Mouse (Mus musculus): ENCODE data around the gene Pdzk1. TPM values are rescaled to one million over a fixed set of nuclear protein-coding genes. Genes with fewer than 3 reads are reported as not detected.

Gene Pdzk1
- polyA plus RNA-seq (2012; rRNA removed) = 132 and 143 TPM in 2 replicates

- Histone ChIP-seq H3K27ac (ENCODE audit: control insufficient read depth, insufficient read depth, low read depth, low read length) (no peak within 1 kb of the TSS), H3K27me3 (ENCODE audit: control insufficient read depth, insufficient read depth, low read length) (no peaks in the 10 kb centered on the region), H3K4me3 (ENCODE audit: control insufficient read depth, low read depth, low read length) (peak within 1 kb of the TSS; percentile 79), H3K4me1 (ENCODE audit: control insufficient read depth, insufficient read depth, low read length) (peaks cover 3% of the 10 kb centered on the region; the same call in 1 of the 2 replicates), H3K36me3 (ENCODE audit: control insufficient read depth, insufficient read depth, low read length) (no peaks in the 10 kb centered on the region)
- TF ChIP-seq CTCF (IDR thresholded peaks at IDR 0.05; ENCODE audit: control insufficient read depth, insufficient read depth, insufficient replicate concordance, low read depth, low read length) (no peak), POLR2A (IDR thresholded peaks at IDR 0.05; ENCODE audit: control insufficient read depth, low read depth, low read length) (no peak)
Observed at GRCm38 (mm10) chr3:96828984-96829383, at the start of gene Pdzk1, which contains the start of gene Cd160. Gene Pdzk1, plus strand, starts transcription at chr3:96829284. Gene Cd160, minus strand, starts transcription at chr3:96829351.

- Histone ChIP-seq H3K36me3 (ENCODE audit: control insufficient read depth, insufficient read depth, low read length) (peaks cover under 1% of the 10 kb centered on the region), H3K4me3 (ENCODE audit: control insufficient read depth, low read depth, low read length) (no peak overlapping the region), H3K27ac (ENCODE audit: control insufficient read depth, insufficient read depth, low read depth, low read length) (no peak overlapping the region), H3K4me1 (ENCODE audit: control insufficient read depth, insufficient read depth, low read length) (no peaks in the 10 kb centered on the region), H3K27me3 (ENCODE audit: control insufficient read depth, insufficient read depth, low read length) (no peaks in the 10 kb centered on the region)
- TF ChIP-seq POLR2A (IDR thresholded peaks at IDR 0.05; ENCODE audit: control insufficient read depth, low read depth, low read length) (no peak), CTCF (IDR thresholded peaks at IDR 0.05; ENCODE audit: control insufficient read depth, insufficient read depth, insufficient replicate concordance, low read depth, low read length) (no peak)
Observed at GRCm38 (mm10) chr3:96782236-96782635, 46.8 kb upstream of the Pdzk1 start.

- H3K36me3 ChIP-seq (ENCODE audit: control insufficient read depth, insufficient read depth, low read length) = peaks cover 3% of the 10 kb centered on the region
Observed at GRCm38 (mm10) chr3:96787784-96788183, 41.3 kb upstream of the Pdzk1 start.

GRCm38 (mm10) chr3:96788506-96788905 is 40.6 kb upstream of the Pdzk1 start:
- TF ChIP-seq CTCF (IDR thresholded peaks at IDR 0.05; ENCODE audit: control insufficient read depth, insufficient read depth, insufficient replicate concordance, low read depth, low read length) (no peak), POLR2A (IDR thresholded peaks at IDR 0.05; ENCODE audit: control insufficient read depth, low read depth, low read length) (no peak)
- Histone ChIP-seq H3K27ac (ENCODE audit: control insufficient read depth, insufficient read depth, low read depth, low read length) (no peak overlapping the region), H3K36me3 (ENCODE audit: control insufficient read depth, insufficient read depth, low read length) (peaks cover 4% of the 10 kb centered on the region), H3K4me3 (ENCODE audit: control insufficient read depth, low read depth, low read length) (no peak overlapping the region), H3K4me1 (ENCODE audit: control insufficient read depth, insufficient read depth, low read length) (no peaks in the 10 kb centered on the region), H3K27me3 (ENCODE audit: control insufficient read depth, insufficient read depth, low read length) (no peaks in the 10 kb centered on the region)

More at GRCm38 (mm10) chr3:96787784-96788183, 41.3 kb upstream of the Pdzk1 start:
- no peak for TF ChIP-seq POLR2A (IDR thresholded peaks at IDR 0.05; ENCODE audit: control insufficient read depth, low read depth, low read length)
- TF ChIP-seq CTCF (IDR thresholded peaks at IDR 0.05; ENCODE audit: control insufficient read depth, insufficient read depth, insufficient replicate concordance, low read depth, low read length) = no peak
- Histone ChIP-seq H3K4me3 (ENCODE audit: control insufficient read depth, low read depth, low read length) (no peak overlapping the region), H3K4me1 (ENCODE audit: control insufficient read depth, insufficient read depth, low read length) (no peaks in the 10 kb centered on the region), H3K27me3 (ENCODE audit: control insufficient read depth, insufficient read depth, low read length) (no peaks in the 10 kb centered on the region), H3K27ac (ENCODE audit: control insufficient read depth, insufficient read depth, low read depth, low read length) (no peak overlapping the region)

GRCm38 (mm10) chr3:96800254-96800653 is 28.8 kb upstream of the Pdzk1 start:
- no peak overlapping the region for H3K4me3 ChIP-seq (ENCODE audit: control insufficient read depth, low read depth, low read length)
- TF ChIP-seq POLR2A (IDR thresholded peaks at IDR 0.05; ENCODE audit: control insufficient read depth, low read depth, low read length) (no peak), CTCF (IDR thresholded peaks at IDR 0.05; ENCODE audit: control insufficient read depth, insufficient read depth, insufficient replicate concordance, low read depth, low read length) (no peak)
- H3K27ac ChIP-seq (ENCODE audit: control insufficient read depth, insufficient read depth, low read depth, low read length) = no peak overlapping the region
- no peaks in the 10 kb centered on the region for H3K36me3 ChIP-seq (ENCODE audit: control insufficient read depth, insufficient read depth, low read length)
- no peaks in the 10 kb centered on the region for H3K27me3 ChIP-seq (ENCODE audit: control insufficient read depth, insufficient read depth, low read length)
- no peaks in the 10 kb centered on the region for H3K4me1 ChIP-seq (ENCODE audit: control insufficient read depth, insufficient read depth, low read length)

- Histone ChIP-seq H3K27ac (ENCODE audit: control insufficient read depth, insufficient read depth, low read depth, low read length) (no peak overlapping the region), H3K36me3 (ENCODE audit: control insufficient read depth, insufficient read depth, low read length) (no peaks in the 10 kb centered on the region), H3K4me3 (ENCODE audit: control insufficient read depth, low read depth, low read length) (no peak overlapping the region), H3K27me3 (ENCODE audit: control insufficient read depth, insufficient read depth, low read length) (no peaks in the 10 kb centered on the region), H3K4me1 (ENCODE audit: control insufficient read depth, insufficient read depth, low read length) (no peaks in the 10 kb centered on the region)
- TF ChIP-seq POLR2A (IDR thresholded peaks at IDR 0.05; ENCODE audit: control insufficient read depth, low read depth, low read length) = no peak
- no peak for TF ChIP-seq CTCF (IDR thresholded peaks at IDR 0.05; ENCODE audit: control insufficient read depth, insufficient read depth, insufficient replicate concordance, low read depth, low read length)
Observed at GRCm38 (mm10) chr3:96802214-96802613, 26.9 kb upstream of the Pdzk1 start.

GRCm38 (mm10) chr3:96808136-96808535 is 20.9 kb upstream of the Pdzk1 start:
- H3K27me3 ChIP-seq (ENCODE audit: control insufficient read depth, insufficient read depth, low read length) = no peaks in the 10 kb centered on the region
- H3K27ac ChIP-seq (ENCODE audit: control insufficient read depth, insufficient read depth, low read depth, low read length) = no peak overlapping the region
- H3K4me3 ChIP-seq (ENCODE audit: control insufficient read depth, low read depth, low read length) = no peak overlapping the region
- no peaks in the 10 kb centered on the region; the same call in 1 of the 2 replicates for H3K4me1 ChIP-seq (ENCODE audit: control insufficient read depth, insufficient read depth, low read length)
- no peaks in the 10 kb centered on the region for H3K36me3 ChIP-seq (ENCODE audit: control insufficient read depth, insufficient read depth, low read length)
- TF ChIP-seq CTCF (IDR thresholded peaks at IDR 0.05; ENCODE audit: control insufficient read depth, insufficient read depth, insufficient replicate concordance, low read depth, low read length) (no peak), POLR2A (IDR thresholded peaks at IDR 0.05; ENCODE audit: control insufficient read depth, low read depth, low read length) (no peak)
